8 mouse cellular contexts compared by ENCODE assay signal in the genomic region with DNA sequence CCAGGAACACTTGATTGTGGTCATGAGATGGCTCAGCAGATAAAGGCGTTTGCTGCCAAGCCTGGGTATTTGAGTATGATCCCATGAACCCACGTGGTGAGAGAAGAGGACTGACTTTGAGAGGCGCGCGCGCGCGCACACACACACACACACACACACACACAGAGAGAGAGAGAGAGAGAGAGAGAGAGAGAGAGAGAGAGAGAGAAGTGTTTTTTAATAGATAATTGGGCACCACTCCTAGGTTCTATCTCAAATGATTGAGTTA. TPM values are rescaled to one million over a fixed set of nuclear protein-coding genes. Genes with fewer than 3 reads are reported as not detected.
DNase-seq lines count a peak whose midpoint lies in the region; ATAC-seq and TF ChIP-seq lines count a peak whose summit lies in the region.
"Not testable (repeated sequence)": the region's sequence is repeated elsewhere in the genome, so short reads cannot be mapped to it uniquely, and the experiment has no call there.

No protein-coding gene starts in this region.

- not testable (repeated sequence) for DNase-seq in cerebellum, adult 2 months; kidney, adult 2 months; liver, postnatal 0 days; midbrain, embryonic 11.5 days (ENCODE audit: low spot score, missing footprints)
- DNase-seq in left cerebral cortex, postnatal 4 days = peak; percentile 21

- not testable (repeated sequence) for TF ChIP-seq EP300 in liver, postnatal 0 days (IDR thresholded peaks at IDR 0.05; ENCODE audit: low read depth)

- intact Hi-C loops in left cerebral cortex, postnatal 4 days (cut with DNase I) = not testable (repeated sequence)

- H3K4me1 ChIP-seq in cerebellum, adult 2 months (ENCODE audit: control insufficient read depth, insufficient read depth, low read length); heart, embryonic 16.5 days (ENCODE audit: control insufficient read depth, insufficient read depth, low read length); kidney, adult 2 months (ENCODE audit: control insufficient read depth, insufficient read depth, low read length); liver, postnatal 0 days (ENCODE audit: insufficient read depth); stomach, embryonic 14.5 days (ENCODE audit: control insufficient read depth, insufficient read depth, low read length): not testable (repeated sequence)
- peaks cover 30% of the 10 kb centered on the region for H3K4me1 ChIP-seq in forebrain, embryonic 13.5 days
- peaks cover 12% of the 10 kb centered on the region for H3K4me1 ChIP-seq in midbrain, embryonic 11.5 days (ENCODE audit: control insufficient read depth, insufficient read depth, low read length)

- H3K27me3 ChIP-seq in cerebellum, adult 2 months (ENCODE audit: control insufficient read depth, insufficient read depth, low read length); kidney, adult 2 months (replicated peaks; ENCODE audit: control insufficient read depth, insufficient read depth, low read length): not testable (repeated sequence)
- H3K27me3 ChIP-seq in forebrain, embryonic 13.5 days = peaks cover 59% of the 10 kb centered on the region
- H3K27me3 ChIP-seq in heart, embryonic 16.5 days (ENCODE audit: control insufficient read depth, insufficient read depth, low read length) = peaks cover 29% of the 10 kb centered on the region
- peaks cover 44% of the 10 kb centered on the region for H3K27me3 ChIP-seq in liver, postnatal 0 days (ENCODE audit: insufficient read depth, low read length)
- H3K27me3 ChIP-seq in midbrain, embryonic 11.5 days (ENCODE audit: control insufficient read depth, insufficient read depth, low read length) = peaks cover 55% of the 10 kb centered on the region
- H3K27me3 ChIP-seq in stomach, embryonic 14.5 days (ENCODE audit: control insufficient read depth, insufficient read depth, low read length) = 0 out of 2 replicates have a peak, but pooled peaks cover 14% of the 10 kb centered on the region

- 6% methylated on average over 8 of the region's 8 CpGs for WGBS in cerebellum, adult 2 months
- 4% methylated on average over 8 of the region's 8 CpGs for WGBS in forebrain, embryonic 13.5 days
- 0% methylated on average over 8 of the region's 8 CpGs for WGBS in heart, embryonic 16.5 days
- 12% methylated on average over 8 of the region's 8 CpGs for WGBS in kidney, adult 2 months
- 3% methylated on average over 8 of the region's 8 CpGs for WGBS in liver, postnatal 0 days (ENCODE audit: insufficient replicate concordance)
- WGBS in midbrain, embryonic 11.5 days = 0% methylated on average over 8 of the region's 8 CpGs
- under 1% methylated on average over 8 of the region's 8 CpGs for WGBS in stomach, embryonic 14.5 days

- ATAC-seq in forebrain, embryonic 13.5 days = peak; percentile 8
- ATAC-seq in heart, embryonic 16.5 days (replicated peaks; ENCODE audit: extremely low read depth, insufficient read depth, low FRiP score); liver, postnatal 0 days; midbrain, embryonic 11.5 days (ENCODE audit: low FRiP score); stomach, embryonic 14.5 days (ENCODE audit: insufficient number of reproducible peaks, insufficient read depth, low FRiP score, low read depth): not testable (repeated sequence)

- not testable (repeated sequence) for H3K9me3 ChIP-seq in forebrain, embryonic 13.5 days (replicated peaks); heart, embryonic 16.5 days (replicated peaks; ENCODE audit: control insufficient read depth, low read length); liver, postnatal 0 days (ENCODE audit: low read length); midbrain, embryonic 11.5 days (ENCODE audit: control insufficient read depth, low read length); stomach, embryonic 14.5 days (ENCODE audit: control insufficient read depth, low read depth, low read length)

- TF ChIP-seq CTCF in cerebellum, adult 2 months (IDR thresholded peaks at IDR 0.05; ENCODE audit: borderline replicate concordance, insufficient read depth, low read depth, low read length); kidney, adult 2 months (conservative IDR thresholded peaks at IDR 0.05; ENCODE audit: insufficient read depth, insufficient read length, low read depth, low read length); liver, postnatal 0 days (IDR thresholded peaks at IDR 0.05; ENCODE audit: low read depth): not testable (repeated sequence)

- not testable (repeated sequence) for TF ChIP-seq POLR2A in cerebellum, adult 2 months (IDR thresholded peaks at IDR 0.05; ENCODE audit: borderline replicate concordance, insufficient read depth, low read length); kidney, adult 2 months (IDR thresholded peaks at IDR 0.05; ENCODE audit: low read depth, low read length)

- not testable (repeated sequence) for H3K9ac ChIP-seq in forebrain, embryonic 13.5 days; liver, postnatal 0 days (replicated peaks); midbrain, embryonic 11.5 days (ENCODE audit: low read length); stomach, embryonic 14.5 days (replicated peaks; ENCODE audit: low read depth, low read length)
- H3K9ac ChIP-seq in heart, embryonic 16.5 days (ENCODE audit: low read length) = peak overlapping the region; percentile 67; the same call in 1 of the 2 replicates

- H3K36me3 ChIP-seq in forebrain, embryonic 13.5 days (ENCODE audit: poor library complexity, severe bottlenecking); heart, embryonic 16.5 days (ENCODE audit: control insufficient read depth, insufficient read depth); kidney, adult 2 months (ENCODE audit: control insufficient read depth, insufficient read depth, low read length); liver, postnatal 0 days (replicated peaks; ENCODE audit: insufficient read depth, low read length); midbrain, embryonic 11.5 days (ENCODE audit: control insufficient read depth, insufficient read depth, low read length); stomach, embryonic 14.5 days (ENCODE audit: control insufficient read depth, insufficient read depth, low read length): not testable (repeated sequence)

- H3K4me2 ChIP-seq in forebrain, embryonic 13.5 days = peak overlapping the region; percentile 94
- peak overlapping the region; percentile 82 for H3K4me2 ChIP-seq in heart, embryonic 16.5 days (ENCODE audit: low read depth, low read length)
- peak overlapping the region; percentile 87 for H3K4me2 ChIP-seq in liver, postnatal 0 days (ENCODE audit: low read depth, low read length)
- not testable (repeated sequence) for H3K4me2 ChIP-seq in midbrain, embryonic 11.5 days
- peak overlapping the region; percentile 93 for H3K4me2 ChIP-seq in stomach, embryonic 14.5 days (replicated peaks; ENCODE audit: low read depth, low read length)

- not testable (repeated sequence) for H3K27ac ChIP-seq in cerebellum, adult 2 months (ENCODE audit: insufficient read depth, low read length); forebrain, embryonic 13.5 days; heart, embryonic 16.5 days (ENCODE audit: low read length); liver, postnatal 0 days (ENCODE audit: low read depth); midbrain, embryonic 11.5 days (ENCODE audit: low read depth, low read length); stomach, embryonic 14.5 days (ENCODE audit: low read length)
- 0 out of 2 replicates have a peak overlapping the region, but pooled peaks have one; percentile 18 for H3K27ac ChIP-seq in kidney, adult 2 months (ENCODE audit: insufficient read depth, low read depth, low read length)

- H3K4me3 ChIP-seq in cerebellum, adult 2 months (replicated peaks; ENCODE audit: insufficient read depth, low read depth, low read length) = peak overlapping the region; percentile 37
- H3K4me3 ChIP-seq in forebrain, embryonic 13.5 days = peak overlapping the region; percentile 66
- H3K4me3 ChIP-seq in heart, embryonic 16.5 days (ENCODE audit: low read length) = peak overlapping the region; percentile 70
- peak overlapping the region; percentile 78; the same call in 1 of the 2 replicates for H3K4me3 ChIP-seq in kidney, adult 2 months (ENCODE audit: insufficient read depth, low read depth, low read length)
- peak overlapping the region; percentile 60; the same call in 1 of the 2 replicates for H3K4me3 ChIP-seq in liver, postnatal 0 days (ENCODE audit: low read depth, low read length)
- H3K4me3 ChIP-seq in midbrain, embryonic 11.5 days (ENCODE audit: low read depth, low read length) = 0 out of 2 replicates have a peak overlapping the region, but pooled peaks have one; percentile 59
- H3K4me3 ChIP-seq in stomach, embryonic 14.5 days (ENCODE audit: low read depth, low read length) = peak overlapping the region; percentile 66

RNA-seq across cellular contexts. Expression of gene Stox2, which starts 32.0 kb away (rescaled TPM):
- 19.3 TPM in 2 replicates for polyA plus RNA-seq in cerebellum, adult 2 months (2012; rRNA removed)
- polyA plus RNA-seq in forebrain, embryonic 13.5 days (2015; fragmentation: Nextera tagmentation; extraction: Ambion mirVana) = 46.7 and 47.0 TPM in 2 replicates
- 7.3 and 8.0 TPM in 2 replicates for polyA plus RNA-seq in heart, embryonic 16.5 days (2015; fragmentation: Nextera tagmentation; extraction: Ambion mirVana)
- 2.2 TPM in 2 replicates for polyA plus RNA-seq in kidney, adult 2 months (2012; rRNA removed)
- total RNA-seq in left cerebral cortex, postnatal 4 days (2021) = 100 to 1,000 TPM; 118 to 122 TPM
- polyA plus RNA-seq in liver, postnatal 0 days (2015; fragmentation: Nextera tagmentation; extraction: Ambion mirVana) = 0.51 and 0.54 TPM in 2 replicates
- polyA plus RNA-seq in midbrain, embryonic 11.5 days (2014; fragmentation: Nextera tagmentation; extraction: Ambion mirVana) = 30.3 and 34.3 TPM in 2 replicates
- polyA plus RNA-seq in stomach, embryonic 14.5 days (2014; fragmentation: Nextera tagmentation; extraction: Ambion mirVana) = 19.2 and 20.5 TPM in 2 replicates
